Comparison of ENCODE assay signal across 8 mouse cellular contexts in genomic region chr2:22744121-22744761, GRCm38 (mm10). TPM values are rescaled to one million over a fixed set of nuclear protein-coding genes. Genes with fewer than 3 reads are reported as not detected.
DNase-seq lines count a peak whose midpoint lies in the region; ATAC-seq and TF ChIP-seq lines count a peak whose summit lies in the region.

No protein-coding gene starts in this region.

- no peak overlapping the region for H3K27ac ChIP-seq in forebrain, postnatal 0 days (ENCODE audit: low read depth, low read length)
- no peak overlapping the region for H3K27ac ChIP-seq in forebrain, embryonic 12.5 days
- no peak overlapping the region; the same call in 1 of the 2 replicates for H3K27ac ChIP-seq in macrophage

- no peak for TF ChIP-seq CTCF in forebrain, postnatal 0 days (IDR thresholded peaks at IDR 0.05; ENCODE audit: low read depth)

- DNase-seq in forebrain, postnatal 0 days: peak; percentile 52
- DNase-seq in ovary, postnatal 36 days (ENCODE audit: low spot score): peak; percentile 28
- DNase-seq in ovary, postnatal 10 days (ENCODE audit: low spot score): no peak
- peak; percentile 74 for DNase-seq in yolk sac, embryonic 10.5 days (ENCODE audit: low spot score)
- no peak for DNase-seq in c-Kit-positive CD71-positive TER-119-positive erythroid progenitor cells, embryonic 14.5 days (ENCODE audit: low spot score)

- WGBS in forebrain, postnatal 0 days: under 1% methylated on average over 27 of the region's 38 CpGs
- WGBS in forebrain, embryonic 12.5 days: under 1% methylated on average over 21 of the region's 38 CpGs
- WGBS in macrophage (ENCODE audit: missing documents): 3% methylated on average over 29 of the region's 38 CpGs

- no peak overlapping the region for H3K4me2 ChIP-seq in forebrain, postnatal 0 days (ENCODE audit: low read depth)
- H3K4me2 ChIP-seq in forebrain, embryonic 12.5 days: no peak overlapping the region

- H3K79me2 ChIP-seq in macrophage (ENCODE audit: inconsistent target): no peaks in the 10 kb centered on the region

- H3K9ac ChIP-seq in forebrain, postnatal 0 days: no peak overlapping the region
- H3K9ac ChIP-seq in forebrain, embryonic 12.5 days: no peak overlapping the region

- no peaks in the 10 kb centered on the region for H3K9me3 ChIP-seq in forebrain, postnatal 0 days (ENCODE audit: low read length)
- no peaks in the 10 kb centered on the region for H3K9me3 ChIP-seq in forebrain, embryonic 12.5 days

- ATAC-seq in forebrain, postnatal 0 days: no peak
- ATAC-seq in forebrain, embryonic 12.5 days (ENCODE audit: low FRiP score): no peak
- peak; percentile 11; the same call in 1 of the 2 replicates for ATAC-seq in granulocyte monocyte progenitor cell, adult 5-6 weeks (replicated peaks; ENCODE audit: poor library complexity, severe bottlenecking)

- H3K4me3 ChIP-seq in forebrain, postnatal 0 days (ENCODE audit: low read depth, low read length): no peak overlapping the region
- no peak overlapping the region for H3K4me3 ChIP-seq in forebrain, embryonic 12.5 days (replicated peaks)
- H3K4me3 ChIP-seq in macrophage (ENCODE audit: inconsistent target): peak overlapping the region; percentile 21; the same call in 1 of the 2 replicates

- no peaks in the 10 kb centered on the region for H3K4me1 ChIP-seq in forebrain, postnatal 0 days (ENCODE audit: insufficient read depth)
- 0 out of 2 replicates have a peak, but pooled peaks cover 4% of the 10 kb centered on the region for H3K4me1 ChIP-seq in forebrain, embryonic 12.5 days

- no peaks in the 10 kb centered on the region for H3K36me3 ChIP-seq in forebrain, postnatal 0 days (ENCODE audit: insufficient read depth)
- no peaks in the 10 kb centered on the region for H3K36me3 ChIP-seq in forebrain, embryonic 12.5 days (replicated peaks)
- H3K36me3 ChIP-seq in macrophage (ENCODE audit: inconsistent target): no peaks in the 10 kb centered on the region

- H3K27me3 ChIP-seq in forebrain, postnatal 0 days (ENCODE audit: insufficient read depth, low read length): no peaks in the 10 kb centered on the region
- H3K27me3 ChIP-seq in forebrain, embryonic 12.5 days: no peaks in the 10 kb centered on the region

RNA-seq across cellular contexts. Expression of gene Apbb1ip, which starts 29.7 kb away (rescaled TPM):
- 0.15 and 0.19 TPM in 2 replicates for total RNA-seq in forebrain, postnatal 0 days (2014; rRNA removed)
- 0.57 and 1.6 TPM in 2 replicates for polyA plus RNA-seq in forebrain, postnatal 0 days (2015; fragmentation: Nextera tagmentation; extraction: Ambion mirVana)
- 0.76 and 1.00 TPM in 2 replicates for polyA plus RNA-seq in forebrain, embryonic 12.5 days (2016; fragmentation: Nextera tagmentation; extraction: Ambion mirVana)
- total RNA-seq in granulocyte monocyte progenitor cell, adult 5-6 weeks (2014; fragmentation: Nextera tagmentation): 110 and 134 TPM in 2 replicates
- total RNA-seq in granulocyte monocyte progenitor cell, adult 5-6 weeks (2017): 18.7 and 22.9 TPM in 2 replicates
- 100 to 1,000 TPM; 222 to 530 (median 259) TPM for total RNA-seq in macrophage (2018; cell fraction: chromatin; rRNA removed)
- total RNA-seq in macrophage (2018; cell fraction: cytosol; rRNA removed): 100 to 1,000 TPM; 125 to 227 (median 154) TPM
- 100 to 1,000 TPM; 128 to 303 (median 191) TPM for total RNA-seq in macrophage (2018; cell fraction: nucleus; rRNA removed)
- polyA plus RNA-seq in macrophage (2018): 99.7 to 351 TPM (median 202 TPM) in 3 replicates

Comparison
In these comparisons a context has a peak if more than half of its experiments do, and no peak if none do; other contexts are left out.
1. DNase-seq: peak in forebrain, postnatal 0 days (single experiment), ovary, postnatal 36 days (single experiment) and yolk sac, embryonic 10.5 days (single experiment); none in ovary, postnatal 10 days (single experiment) and c-Kit-positive CD71-positive TER-119-positive erythroid progenitor cells, embryonic 14.5 days (single experiment).
2. RNA of gene Apbb1ip, which starts 29.7 kb away (polyA plus RNA-seq): 99.7 to 351 TPM in macrophage; 0.57 to 1.6 TPM in forebrain, postnatal 0 days and 0.76 to 1.00 TPM in forebrain, embryonic 12.5 days; every median in the first group is over 10 times any median in the second.